Mouse (Mus musculus) embryonic facial prominence, embryonic 11.5 days (tissue): ENCODE data around the gene Rarb. TPM values are rescaled to one million over a fixed set of nuclear protein-coding genes. Genes with fewer than 3 reads are reported as not detected.

ENCODE experiments used
- ATAC-seq: fragments of 200-750 bp; cut with Nextera tagmentation; replicated peaks from 2 replicates; pipeline ENCODE4 v1.8.0; 2017; ENCODE audit warnings: low read depth; ENCODE audit not compliant: insufficient number of reproducible peaks, low FRiP score, low TSS enrichment
- DNase-seq: peaks from one replicate; pipeline ENCODE4 v3.0.0-alpha.2; 2015; ENCODE audit warnings: low spot score
- H3K27ac ChIP-seq: fragments of 300-500 bp; sonication (generic); replicated peaks from 2 replicates; pipeline ENCODE4 v1.5.1; 2014; ENCODE audit warnings: mild to moderate bottlenecking, low read depth, low read length, control low read depth
- H3K27me3 ChIP-seq: fragments of 300-500 bp; sonication (generic); 2 replicates; pipeline ENCODE4 v1.6.1; 2014; ENCODE audit warnings: mild to moderate bottlenecking, low read length, moderate library complexity, mixed read lengths; ENCODE audit not compliant: control insufficient read depth, insufficient read depth
- H3K36me3 ChIP-seq: fragments of 300-500 bp; sonication (generic); replicated peaks from 2 replicates; pipeline ENCODE4 v1.6.1; 2014; ENCODE audit warnings: low read depth, mild to moderate bottlenecking, low read length, moderate library complexity, mixed read lengths; ENCODE audit not compliant: control insufficient read depth, insufficient read depth
- H3K4me1 ChIP-seq: fragments of 300-500 bp; sonication (generic); 2 replicates; pipeline ENCODE4 v1.6.1; 2014; ENCODE audit warnings: low read length, mixed read lengths; ENCODE audit not compliant: control insufficient read depth, insufficient read depth
- H3K4me2 ChIP-seq: fragments of 300-500 bp; sonication (generic); 2 replicates; pipeline ENCODE4 v1.6.1; 2014; ENCODE audit warnings: low read depth, mild to moderate bottlenecking, control low read depth, low read length, moderate library complexity
- H3K4me3 ChIP-seq: fragments of 300-500 bp; sonication (generic); 2 replicates; pipeline ENCODE4 v1.5.1; 2014; ENCODE audit warnings: low read depth, low read length, control low read depth
- H3K9ac ChIP-seq: fragments of 300-500 bp; sonication (generic); replicated peaks from 2 replicates; pipeline ENCODE4 v1.6.1; 2014; ENCODE audit warnings: mild to moderate bottlenecking, control low read depth, low read length
- H3K9me3 ChIP-seq: fragments of 300-500 bp; sonication (generic); replicated peaks from 2 replicates; pipeline ENCODE4 v1.6.1; 2016; ENCODE audit warnings: mild to moderate bottlenecking, low read length, inconsistent platforms, mixed read lengths; ENCODE audit not compliant: control insufficient read depth
- WGBS: fragments of 180-500 bp; shearing (Covaris S2); extraction: QIAGEN DNeasy Blood & Tissue Kit; methylation state at CpG from one replicate; pipeline ENCODE4 v1.1.7; 2014; 5-methylcytosine and 5-hydroxymethylcytosine counted together
- polyA plus RNA-seq: library from polyadenylated mRNA; unstranded; fragments of >200 nt; fragmentation: Nextera tagmentation; extraction: Ambion mirVana; gene quantifications from 2 replicates; pipeline ENCODE4 v1.2.1, GENCODE M21; 2014

Rarb gene
- polyA plus RNA-seq, 1 experiment from 2014 or later, result 35.5 TPM

GRCm38 (mm10) chr14:16528631-16529030 is 290.3 kb downstream of the Rarb start:
- no peak for DNase-seq
- 79% methylated on average over 2 of the region's 2 CpGs for WGBS

GRCm38 (mm10) chr14:16526120-16526519 is 292.8 kb downstream of the Rarb start:
- Histone ChIP-seq H3K27me3 (no peaks in the 10 kb centered on the region), H3K27ac (no peak overlapping the region), H3K9ac (no peak overlapping the region), H3K36me3 (no peaks in the 10 kb centered on the region), H3K4me2 (no peak overlapping the region), H3K9me3 (no peaks in the 10 kb centered on the region), H3K4me1 (no peaks in the 10 kb centered on the region), H3K4me3 (no peak overlapping the region)
- WGBS, result 91% methylated on average over 3 of the region's 3 CpGs
- ATAC-seq (no peak), DNase-seq (no peak)

More at GRCm38 (mm10) chr14:16528631-16529030, 290.3 kb downstream of the Rarb start:
- Histone ChIP-seq H3K4me3 (no peak overlapping the region), H3K27me3 (no peaks in the 10 kb centered on the region), H3K4me2 (no peak overlapping the region), H3K9me3 (no peaks in the 10 kb centered on the region), H3K36me3 (no peaks in the 10 kb centered on the region), H3K4me1 (no peaks in the 10 kb centered on the region), H3K9ac (no peak overlapping the region), H3K27ac (no peak overlapping the region)
- ATAC-seq, result no peak

GRCm38 (mm10) chr14:16525137-16525924 is 293.6 kb downstream of the Rarb start:
- Histone ChIP-seq H3K4me3 (no peak overlapping the region), H3K27me3 (no peaks in the 10 kb centered on the region), H3K36me3 (no peaks in the 10 kb centered on the region), H3K9me3 (no peaks in the 10 kb centered on the region), H3K27ac (no peak overlapping the region), H3K9ac (no peak overlapping the region), H3K4me1 (no peaks in the 10 kb centered on the region), H3K4me2 (no peak overlapping the region)
- no peak for DNase-seq
- WGBS, result 84% methylated on average over 5 of the region's 5 CpGs
- ATAC-seq, result no peak

- WGBS, result 86% methylated on average over 3 of the region's 3 CpGs
- Histone ChIP-seq H3K36me3 (no peaks in the 10 kb centered on the region), H3K9me3 (no peaks in the 10 kb centered on the region), H3K4me3 (no peak overlapping the region), H3K27me3 (no peaks in the 10 kb centered on the region), H3K9ac (no peak overlapping the region), H3K4me1 (no peaks in the 10 kb centered on the region), H3K27ac (no peak overlapping the region), H3K4me2 (no peak overlapping the region)
- ATAC-seq (no peak), DNase-seq (no peak)
Measured at GRCm38 (mm10) chr14:16522852-16523251, 296.1 kb downstream of the Rarb start.

GRCm38 (mm10) chr14:16519588-16520167 is 299.3 kb downstream of the Rarb start:
- DNase-seq (no peak), ATAC-seq (no peak)
- Histone ChIP-seq H3K27ac (no peak overlapping the region), H3K9ac (no peak overlapping the region), H3K4me3 (no peak overlapping the region), H3K9me3 (no peaks in the 10 kb centered on the region), H3K4me1 (no peaks in the 10 kb centered on the region), H3K27me3 (no peaks in the 10 kb centered on the region), H3K36me3 (no peaks in the 10 kb centered on the region), H3K4me2 (no peak overlapping the region)
- 78% methylated on average over 8 of the region's 8 CpGs for WGBS

GRCm38 (mm10) chr14:16517958-16518357 is 301.0 kb downstream of the Rarb start:
- H3K27ac ChIP-seq, result no peak overlapping the region
- H3K9me3 ChIP-seq, result no peaks in the 10 kb centered on the region
- no peak overlapping the region for H3K4me3 ChIP-seq
- ATAC-seq, result no peak
- no peaks in the 10 kb centered on the region for H3K4me1 ChIP-seq
- DNase-seq, result peak; percentile 52
- H3K4me2 ChIP-seq, result no peak overlapping the region
- H3K9ac ChIP-seq, result no peak overlapping the region
- H3K36me3 ChIP-seq, result no peaks in the 10 kb centered on the region
- no peaks in the 10 kb centered on the region for H3K27me3 ChIP-seq

GRCm38 (mm10) chr14:16515731-16516130 is 303.2 kb downstream of the Rarb start:
- Histone ChIP-seq H3K4me2 (no peak overlapping the region), H3K27me3 (no peaks in the 10 kb centered on the region), H3K36me3 (no peaks in the 10 kb centered on the region), H3K9me3 (no peaks in the 10 kb centered on the region), H3K9ac (no peak overlapping the region), H3K27ac (no peak overlapping the region), H3K4me3 (no peak overlapping the region), H3K4me1 (no peaks in the 10 kb centered on the region)
- WGBS, result 62% methylated on average over 3 of the region's 3 CpGs
- ATAC-seq, result no peak
- no peak for DNase-seq

GRCm38 (mm10) chr14:16510574-16510973 is 308.4 kb downstream of the Rarb start:
- no peak for ATAC-seq

More at GRCm38 (mm10) chr14:16510574-16510973, 308.4 kb downstream of the Rarb start:
- no peak overlapping the region for H3K4me3 ChIP-seq
- H3K9me3 ChIP-seq, result no peaks in the 10 kb centered on the region
- H3K4me1 ChIP-seq, result no peaks in the 10 kb centered on the region
- no peak overlapping the region for H3K27ac ChIP-seq
- no peaks in the 10 kb centered on the region for H3K27me3 ChIP-seq
- no peak overlapping the region for H3K9ac ChIP-seq
- H3K36me3 ChIP-seq, result no peaks in the 10 kb centered on the region
- peak; percentile 21 for DNase-seq
- no peak overlapping the region for H3K4me2 ChIP-seq
- 36% methylated on average over 4 of the region's 4 CpGs for WGBS
